Mouse (Mus musculus) ES-Bruce4 (cell line): ENCODE results near the gene Pomt1. TPM values are rescaled to one million over a fixed set of nuclear protein-coding genes. Genes with fewer than 3 reads are reported as not detected.

Experiments
- H3K27ac ChIP-seq: 2 replicates; pipeline ENCODE4 v1.5.1; 2012; ENCODE audit warnings: low read length, inconsistent platforms; ENCODE audit not compliant: insufficient read depth
- H3K27me3 ChIP-seq: 2 replicates; pipeline ENCODE4 v1.6.1; 2012; ENCODE audit warnings: mild to moderate bottlenecking, low read length, inconsistent platforms; ENCODE audit not compliant: control insufficient read depth, poor library complexity, insufficient read depth, severe bottlenecking
- H3K36me3 ChIP-seq: 2 replicates; pipeline ENCODE4 v1.6.1; 2012; ENCODE audit warnings: inconsistent platforms, mild to moderate bottlenecking, low read length, moderate library complexity; ENCODE audit not compliant: control insufficient read depth, poor library complexity, insufficient read depth, severe bottlenecking
- H3K4me1 ChIP-seq: one replicate; pipeline ENCODE4 v1.8.1; 2011; ENCODE audit warnings: low read length; ENCODE audit not compliant: control insufficient read depth, insufficient read depth
- H3K4me3 ChIP-seq: 2 replicates; pipeline ENCODE4 v1.5.1; 2011; ENCODE audit warnings: low read depth, mild to moderate bottlenecking, low read length
- H3K9ac ChIP-seq: 2 replicates; pipeline ENCODE4 v1.6.1; 2012; ENCODE audit warnings: low read depth, mild to moderate bottlenecking, inconsistent platforms; ENCODE audit not compliant: poor library complexity, severe bottlenecking
- H3K9me3 ChIP-seq: replicated peaks from 2 replicates; pipeline ENCODE4 v1.6.1; 2012; ENCODE audit warnings: mild to moderate bottlenecking, low read length, inconsistent platforms; ENCODE audit not compliant: control insufficient read depth, poor library complexity, insufficient read depth, severe bottlenecking
- CTCF ChIP-seq: IDR thresholded peaks from one replicate; pipeline ENCODE4 v1.8.1; 2011; ENCODE audit warnings: low read depth, low read length
- EP300 ChIP-seq: IDR thresholded peaks from 2 replicates; pipeline ENCODE4 v1.6.1; 2011; ENCODE audit warnings: low read depth, low read length; ENCODE audit not compliant: insufficient read depth
- POLR2A ChIP-seq: IDR thresholded peaks from one replicate; pipeline ENCODE4 v1.8.1; 2011; ENCODE audit warnings: low read length; ENCODE audit not compliant: insufficient read depth
- polyA plus RNA-seq: library from polyadenylated mRNA; stranded (reverse); fragments of >200 nt; gene quantifications from 2 replicates; pipeline ENCODE4 v1.2.4, GENCODE M21; 2011; ENCODE audit warnings: low read depth; ENCODE audit not compliant: missing spikeins, insufficient read depth, insufficient read length

Pomt1 gene
- polyA plus RNA-seq, 1 experiment = 30.6 TPM

DNA sequence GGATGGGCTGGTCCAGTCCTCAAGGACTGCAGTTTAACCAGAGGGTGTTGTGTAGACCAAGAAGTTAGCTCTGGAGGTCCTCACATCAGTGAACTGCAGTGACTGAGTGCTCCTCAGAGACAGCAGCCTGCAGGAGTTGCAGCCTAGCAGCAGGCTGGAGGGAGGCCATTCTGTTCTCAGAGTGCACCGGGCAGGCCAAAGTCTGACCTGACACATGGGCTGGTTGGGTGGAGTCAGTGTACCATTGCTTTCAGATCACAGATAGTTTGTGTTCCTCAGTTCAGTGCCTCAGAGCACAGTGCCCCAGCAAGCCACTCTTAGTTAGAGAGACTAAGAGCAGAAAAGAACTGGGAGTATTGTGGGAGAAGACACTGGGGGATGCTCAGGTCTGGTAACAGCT, 28.7 kb upstream of the Pomt1 start:
- no peak for TF ChIP-seq CTCF
- no peak for TF ChIP-seq POLR2A
- TF ChIP-seq EP300 = no peak
- H3K27me3 ChIP-seq = no peaks in the 10 kb centered on the region
- H3K9ac ChIP-seq = no peak overlapping the region
- H3K36me3 ChIP-seq = peaks cover 84% of the 10 kb centered on the region
- no peaks in the 10 kb centered on the region for H3K9me3 ChIP-seq
- no peak overlapping the region for H3K4me3 ChIP-seq
- no peaks in the 10 kb centered on the region for H3K4me1 ChIP-seq
- no peak overlapping the region for H3K27ac ChIP-seq

DNA sequence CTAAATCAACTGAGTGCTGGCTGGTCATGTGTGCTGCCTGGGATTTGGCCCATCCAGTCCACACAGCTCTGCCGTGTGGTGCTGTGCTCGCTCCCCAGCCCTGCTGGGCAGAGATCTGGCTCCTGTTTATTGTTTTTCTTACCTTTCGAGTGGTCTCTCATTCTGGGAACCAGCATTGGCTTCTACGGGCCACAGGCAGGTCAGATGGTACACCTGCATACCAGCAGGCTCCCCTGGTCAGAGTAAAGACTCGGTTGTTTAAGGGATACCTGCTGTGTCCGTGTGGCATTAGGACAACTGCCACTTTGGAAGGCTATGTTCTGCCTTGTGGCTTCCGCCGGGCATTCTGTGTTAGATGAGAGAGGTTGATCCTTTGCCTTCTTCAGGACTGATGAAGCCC, 24.7 kb upstream of the Pomt1 start:
- no peak overlapping the region for H3K4me3 ChIP-seq
- H3K4me1 ChIP-seq = no peaks in the 10 kb centered on the region
- no peak for TF ChIP-seq POLR2A
- TF ChIP-seq EP300 = no peak
- TF ChIP-seq CTCF = no peak
- H3K9ac ChIP-seq = no peak overlapping the region
- H3K27me3 ChIP-seq = no peaks in the 10 kb centered on the region
- H3K36me3 ChIP-seq = peaks cover 74% of the 10 kb centered on the region
- no peak overlapping the region for H3K27ac ChIP-seq
- H3K9me3 ChIP-seq = no peaks in the 10 kb centered on the region

- Histone ChIP-seq H3K4me1 (no peaks in the 10 kb centered on the region), H3K9me3 (no peaks in the 10 kb centered on the region), H3K36me3 (peaks cover 75% of the 10 kb centered on the region), H3K4me3 (no peak overlapping the region), H3K9ac (no peak overlapping the region), H3K27ac (no peak overlapping the region), H3K27me3 (no peaks in the 10 kb centered on the region)
- TF ChIP-seq EP300 (no peak), CTCF (no peak)
Observed at GRCm38 (mm10) chr2:32213000-32213399, 23.4 kb upstream of the Pomt1 start.

DNA sequence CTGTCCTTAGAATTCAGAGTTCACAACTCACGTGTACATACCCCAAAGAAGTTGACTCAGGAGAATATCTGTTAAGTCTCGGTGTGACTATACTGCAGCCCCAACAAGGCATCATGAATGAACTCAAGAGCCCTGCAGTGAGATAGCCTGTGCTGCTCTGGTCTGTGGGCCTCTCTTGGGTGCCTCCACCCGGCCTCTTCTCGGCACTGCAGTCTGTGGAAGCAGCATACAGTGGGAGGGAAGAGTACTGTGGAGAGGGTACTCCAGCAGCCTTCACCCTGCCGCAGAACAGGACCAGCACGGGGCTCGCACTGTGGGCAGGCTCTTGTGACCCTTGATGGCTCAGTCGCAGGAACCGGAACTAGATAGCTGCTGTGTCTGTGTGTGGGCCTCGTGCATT, 20.8 kb upstream of the Pomt1 start:
- Histone ChIP-seq H3K9ac (no peak overlapping the region), H3K9me3 (no peaks in the 10 kb centered on the region), H3K36me3 (peaks cover 75% of the 10 kb centered on the region), H3K27me3 (no peaks in the 10 kb centered on the region), H3K27ac (no peak overlapping the region), H3K4me1 (no peaks in the 10 kb centered on the region), H3K4me3 (no peak overlapping the region)
- TF ChIP-seq CTCF = no peak
- no peak for TF ChIP-seq POLR2A
- TF ChIP-seq EP300 = no peak

- H3K27ac ChIP-seq = no peak overlapping the region
- no peak overlapping the region for H3K4me3 ChIP-seq
- H3K4me1 ChIP-seq = no peaks in the 10 kb centered on the region
- TF ChIP-seq POLR2A (no peak), CTCF (no peak), EP300 (no peak)
- H3K9me3 ChIP-seq = no peaks in the 10 kb centered on the region
- H3K27me3 ChIP-seq = no peaks in the 10 kb centered on the region
- no peak overlapping the region for H3K9ac ChIP-seq
- peaks cover 77% of the 10 kb centered on the region for H3K36me3 ChIP-seq
Observed at GRCm38 (mm10) chr2:32216506-32216905, 19.9 kb upstream of the Pomt1 start.

- H3K27me3 ChIP-seq = no peaks in the 10 kb centered on the region
- H3K4me3 ChIP-seq = no peak overlapping the region
- no peak overlapping the region for H3K27ac ChIP-seq
- H3K9me3 ChIP-seq = no peaks in the 10 kb centered on the region
- no peak for TF ChIP-seq CTCF
- no peak for TF ChIP-seq EP300
- TF ChIP-seq POLR2A = no peak
- no peak overlapping the region for H3K9ac ChIP-seq
- no peaks in the 10 kb centered on the region for H3K4me1 ChIP-seq
- peaks cover 79% of the 10 kb centered on the region for H3K36me3 ChIP-seq
Observed at GRCm38 (mm10) chr2:32217656-32218055, 18.7 kb upstream of the Pomt1 start.
